Mouse (Mus musculus): Measurements from ENCODE around the gene Atg4a-ps.
A peak's percentile ranks its signal among the peaks of the same experiment; 100 is the strongest.
"Not testable (repeated sequence)": the region's sequence is repeated elsewhere in the genome, so short reads cannot be mapped to it uniquely, and the experiment has no call there.

Gene Atg4a-ps

DNA sequence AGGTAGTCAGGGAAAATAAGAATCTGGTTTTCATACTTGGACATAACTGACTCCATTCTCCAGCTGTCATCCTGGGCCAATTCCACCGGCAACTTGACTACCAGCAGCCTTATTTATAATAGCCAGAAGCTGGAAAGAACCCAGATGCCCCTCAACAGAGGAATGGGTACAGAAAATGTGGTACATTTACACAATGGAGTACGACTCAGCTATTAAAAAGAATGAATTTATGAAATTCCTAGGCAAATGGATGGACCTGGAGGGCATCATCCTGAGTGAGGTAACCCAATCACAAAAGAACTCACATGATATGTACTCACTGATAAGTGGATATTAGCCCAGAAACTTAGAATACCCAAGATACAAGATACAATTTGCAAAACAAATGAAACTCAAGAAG lies at the start of gene Atg4a-ps:
Atg4a-ps (minus strand) TSS at position 101 of the 400 bp plus-strand sequence.
- not testable (repeated sequence) for DNase-seq (ENCODE audit: low spot score)

DNA sequence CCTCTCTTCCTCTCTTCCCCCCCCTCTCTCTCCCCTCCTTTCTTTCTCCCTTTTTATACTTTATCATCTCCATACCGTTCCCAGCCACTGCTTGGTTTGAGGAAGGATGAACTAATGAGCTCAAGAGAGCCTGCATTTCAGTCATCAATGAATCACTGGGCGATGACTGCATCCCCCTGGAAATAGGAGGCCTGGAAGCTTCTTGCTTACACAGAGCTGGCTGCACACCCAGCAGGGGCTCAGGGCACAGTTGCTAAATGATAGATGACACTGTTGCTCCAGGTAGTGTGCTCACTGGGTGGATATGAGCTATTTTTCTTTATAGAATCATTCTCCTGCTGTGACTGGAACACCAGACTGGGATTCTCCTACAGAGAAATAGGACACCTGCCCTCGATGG lies 49.7 kb upstream of the Atg4a-ps start:
- no peak for DNase-seq (ENCODE audit: low spot score)

DNA sequence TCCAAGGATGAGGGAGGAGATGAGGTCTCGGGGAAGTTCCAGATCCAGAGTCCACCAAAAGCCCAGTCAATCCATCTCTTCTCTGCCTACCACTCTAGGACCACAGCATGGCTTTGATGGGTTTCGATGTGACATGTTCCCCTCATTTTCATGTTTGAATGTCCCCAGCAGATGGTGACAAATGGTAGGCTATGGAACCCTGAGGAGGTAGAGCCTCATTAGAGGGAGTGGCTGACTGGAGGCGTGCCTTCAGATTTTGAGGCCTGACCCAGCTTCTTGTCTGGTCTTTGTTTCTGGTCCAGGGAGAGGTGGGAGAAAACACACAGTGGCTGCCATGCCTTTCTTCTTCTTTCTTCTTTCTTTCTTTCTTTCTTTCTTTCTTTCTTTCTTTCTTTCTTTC lies 44.6 kb upstream of the Atg4a-ps start:
- DNase-seq (ENCODE audit: low spot score), result no peak

DNA sequence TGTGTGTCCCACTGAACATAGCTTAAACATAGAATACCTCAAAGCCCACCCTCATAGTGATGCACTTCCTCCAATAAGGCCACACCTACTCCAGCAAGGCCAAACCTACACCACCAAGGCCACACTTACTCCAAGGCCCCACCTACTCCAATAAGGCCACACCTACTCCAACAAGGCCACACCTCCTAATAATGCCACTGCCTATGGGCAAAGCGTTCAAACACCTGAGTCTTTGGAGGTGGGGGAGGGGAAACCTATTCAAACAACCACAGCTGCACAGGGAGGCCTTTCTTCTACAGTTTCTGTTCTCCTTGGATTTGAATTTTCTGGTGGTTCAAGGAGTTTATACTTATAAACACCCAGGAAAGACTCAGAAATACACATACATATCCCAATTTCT lies 43.2 kb upstream of the Atg4a-ps start:
- DNase-seq (ENCODE audit: low spot score), result no peak

DNA sequence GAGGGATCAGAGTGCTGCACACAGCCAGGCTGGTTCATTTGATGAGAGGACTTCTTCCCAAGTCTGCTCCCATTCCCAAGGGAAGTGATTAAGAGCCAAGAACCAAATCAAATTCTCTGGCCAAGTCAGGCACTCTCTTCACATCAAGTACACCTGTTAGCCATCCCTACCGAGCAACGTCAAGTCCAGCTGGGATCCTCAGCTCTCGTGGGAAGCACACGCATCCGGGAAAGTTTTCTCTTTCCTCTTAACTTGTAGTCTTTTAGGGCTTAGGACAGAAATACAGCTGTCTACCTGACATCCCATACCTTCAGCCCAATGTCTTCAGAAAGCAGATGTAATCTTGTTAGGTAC lies 38.1 kb upstream of the Atg4a-ps start:
- no peak for DNase-seq (ENCODE audit: low spot score)

DNA sequence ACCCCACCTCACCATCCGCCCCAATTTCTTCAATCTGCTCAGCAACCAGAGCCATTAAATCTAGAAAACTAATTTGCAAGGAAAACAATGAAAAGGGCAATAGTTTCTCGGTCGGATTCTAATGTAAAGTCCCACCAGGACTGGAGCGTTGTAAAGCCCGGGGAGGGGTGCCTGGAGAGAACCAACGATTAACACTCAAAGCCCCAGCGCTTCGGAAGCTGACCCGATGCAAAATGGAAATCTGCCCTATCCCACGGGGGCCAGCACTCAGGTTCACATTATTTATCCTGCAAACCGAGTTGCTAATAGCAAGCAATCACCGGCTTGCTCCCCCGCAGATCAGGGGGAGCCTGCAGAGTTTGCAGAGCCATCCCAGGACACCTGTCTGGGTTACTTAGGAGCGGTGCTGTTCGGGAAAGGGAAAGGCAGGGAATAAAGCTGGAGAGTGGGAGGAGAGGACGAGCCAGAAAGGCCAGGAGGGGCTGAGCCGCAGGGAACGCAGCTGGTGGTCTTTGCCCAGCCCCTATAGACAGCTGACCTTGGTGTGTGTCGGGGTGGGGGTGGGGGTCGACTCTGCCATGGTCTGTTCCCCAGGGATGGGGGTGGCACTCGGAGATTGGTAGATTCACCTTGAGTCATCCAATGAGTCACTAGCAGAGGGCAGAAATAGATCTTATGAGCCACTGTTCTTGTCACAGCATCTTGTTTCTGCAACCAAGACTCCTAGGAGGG lies 37.5 kb upstream of the Atg4a-ps start:
- no peak for DNase-seq (ENCODE audit: low spot score)

DNA sequence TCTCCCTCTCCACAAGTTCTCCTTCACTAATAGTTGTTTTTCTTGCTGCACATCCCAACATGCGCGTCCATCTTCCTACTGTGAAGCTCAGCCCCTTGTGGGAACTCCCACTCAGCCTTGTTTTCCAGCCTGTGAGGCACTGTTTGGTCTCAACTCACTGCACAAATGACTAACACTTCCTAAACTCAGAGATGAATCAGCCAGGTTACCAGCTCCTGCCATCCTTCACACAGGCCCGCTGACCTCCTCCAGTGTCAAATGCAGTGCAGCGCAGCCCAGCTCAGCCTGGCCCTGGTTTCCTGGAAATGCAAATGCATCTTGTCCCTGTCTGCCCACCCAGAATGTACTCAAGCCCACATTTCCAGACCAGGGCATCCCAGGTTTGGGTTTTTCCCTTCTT lies 36.6 kb upstream of the Atg4a-ps start:
- no peak for DNase-seq (ENCODE audit: low spot score)

DNA sequence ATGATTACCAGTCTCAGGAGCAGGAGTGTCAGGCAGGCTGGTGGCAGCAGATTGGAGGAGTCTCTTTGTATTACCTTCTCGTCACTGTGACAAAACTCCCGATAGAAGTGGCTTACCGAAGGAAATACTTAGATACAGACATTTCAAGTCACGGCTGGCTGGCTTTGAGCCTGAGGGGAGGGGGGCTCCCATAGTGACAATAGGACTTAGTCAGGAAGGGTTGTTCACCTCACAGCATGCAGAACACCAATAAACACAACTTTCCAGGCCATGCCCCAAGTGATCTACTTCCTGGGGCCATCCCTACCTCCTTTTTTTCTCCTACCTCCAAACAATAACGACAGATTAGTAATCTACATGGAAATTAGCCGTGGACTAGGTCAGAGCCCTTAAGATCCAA lies 32.9 kb upstream of the Atg4a-ps start:
- DNase-seq (ENCODE audit: low spot score), result no peak

DNA sequence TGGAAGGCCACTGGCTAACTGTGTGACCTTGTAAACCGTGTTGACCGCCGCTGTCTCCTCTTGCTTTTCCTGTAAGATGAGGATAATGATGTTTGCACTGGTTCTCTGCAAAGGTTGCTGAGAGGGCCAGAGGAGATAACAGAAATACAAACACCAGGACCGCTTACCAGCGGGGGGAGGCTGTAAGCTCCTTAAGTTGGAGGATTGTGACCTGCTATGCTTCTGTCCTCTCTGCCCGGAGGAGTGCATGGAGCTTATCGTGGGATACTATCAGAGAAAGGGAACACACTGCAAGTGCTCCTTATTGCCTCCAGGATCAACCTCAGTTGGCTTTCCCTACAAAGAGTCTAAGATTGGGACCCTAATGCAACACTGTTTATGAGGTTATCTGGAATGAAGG lies 26.8 kb upstream of the Atg4a-ps start:
- no peak for DNase-seq (ENCODE audit: low spot score)

DNA sequence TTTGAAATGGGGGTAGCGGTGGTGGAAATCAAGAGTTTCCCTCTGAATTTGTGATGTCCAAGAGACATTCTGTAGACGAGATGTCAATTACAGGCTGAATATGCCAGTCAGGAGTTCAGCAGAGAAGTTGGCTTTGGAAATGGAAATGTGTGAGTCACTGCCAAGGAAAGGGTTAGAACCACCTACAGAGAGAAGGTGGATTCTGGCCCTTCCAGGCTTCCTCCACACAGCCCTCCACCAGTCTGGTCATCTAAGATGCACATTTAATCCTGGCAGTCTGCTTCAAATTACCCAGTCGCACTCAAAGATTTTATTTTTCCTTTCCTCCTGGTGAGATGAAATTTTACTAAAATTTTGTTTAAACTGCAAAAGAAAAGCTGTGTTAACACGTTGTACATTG lies 26.2 kb upstream of the Atg4a-ps start:
- no peak for DNase-seq (ENCODE audit: low spot score)

DNA sequence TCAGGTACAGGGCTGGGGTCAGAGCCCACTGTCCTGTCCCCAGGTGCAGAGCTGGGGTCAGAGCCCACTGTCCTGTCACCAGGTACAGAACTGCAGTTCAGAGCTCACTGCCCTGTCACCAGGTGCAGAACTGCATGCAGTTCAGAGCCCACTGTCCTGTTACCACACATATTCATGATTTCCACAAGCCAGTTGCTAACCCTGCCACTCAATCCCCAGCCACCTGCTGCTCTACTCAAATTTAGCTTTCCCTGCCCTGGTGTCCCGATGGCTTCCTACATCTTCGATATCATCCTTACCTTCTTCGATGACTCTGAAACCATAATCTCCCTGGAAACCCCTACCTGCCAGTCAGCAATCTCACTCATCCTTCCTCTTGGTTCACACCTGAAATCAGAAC lies 17.5 kb upstream of the Atg4a-ps start:
- no peak for DNase-seq (ENCODE audit: low spot score)

DNA sequence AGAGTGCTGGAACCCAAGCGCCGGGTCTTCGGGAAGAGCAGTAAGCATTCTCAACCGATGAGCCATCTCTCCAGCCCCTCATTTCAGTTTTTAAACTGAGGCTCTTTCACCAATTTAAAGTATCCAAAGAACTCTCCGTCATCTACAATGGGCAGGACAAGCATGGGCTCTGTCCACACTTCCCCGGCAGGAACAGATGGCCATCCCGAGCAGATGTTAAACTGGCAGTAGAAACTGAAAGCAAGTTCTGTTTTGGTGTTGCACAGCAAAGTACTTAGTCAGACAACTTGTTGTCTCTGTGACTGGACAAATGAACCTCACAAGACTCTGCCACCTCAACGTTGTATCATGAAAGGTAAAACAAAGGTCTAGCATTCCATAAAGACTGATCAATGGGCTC lies 15.8 kb upstream of the Atg4a-ps start:
- DNase-seq (ENCODE audit: low spot score), result no peak

DNA sequence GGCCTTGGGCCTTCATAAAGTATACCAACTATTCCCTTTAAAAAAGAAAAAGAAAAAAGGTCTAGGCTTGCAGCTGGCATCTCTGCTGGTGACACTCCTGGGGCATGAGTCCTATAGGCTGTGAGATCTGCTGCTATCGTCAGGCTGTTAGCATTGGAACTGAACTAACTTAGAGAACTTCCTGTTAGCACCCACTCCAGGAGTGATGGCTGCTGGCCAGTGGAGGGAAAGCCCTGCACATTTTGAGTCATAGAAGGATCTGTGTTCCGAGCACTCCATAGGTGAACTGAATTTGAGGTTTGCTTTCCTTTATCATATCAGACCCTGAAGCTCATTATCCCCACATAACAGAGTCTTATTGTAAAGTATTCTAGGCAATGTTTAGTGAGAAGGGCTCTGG lies 14.1 kb upstream of the Atg4a-ps start:
- no peak for DNase-seq (ENCODE audit: low spot score)

DNA sequence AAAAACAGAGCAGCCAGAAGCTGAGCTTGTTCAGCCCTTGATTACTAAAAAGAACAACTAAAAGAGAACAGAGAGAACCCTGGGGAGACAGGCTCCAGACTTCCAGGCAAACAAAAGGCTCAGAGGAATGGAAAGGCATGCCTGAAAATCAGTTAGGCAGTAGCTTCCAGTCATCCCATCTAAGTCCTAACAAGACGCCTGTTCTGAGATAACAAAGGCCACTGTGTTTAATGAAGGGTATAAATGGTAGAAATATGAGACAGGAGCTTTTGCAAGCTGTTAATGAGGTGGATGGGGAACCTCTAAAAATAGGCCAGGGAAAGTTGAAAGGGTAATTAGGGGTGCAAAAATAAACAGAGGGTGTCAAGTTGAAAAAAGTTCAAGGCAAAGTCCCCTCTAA lies 4.5 kb upstream of the Atg4a-ps start:
- no peak for DNase-seq (ENCODE audit: low spot score)

DNA sequence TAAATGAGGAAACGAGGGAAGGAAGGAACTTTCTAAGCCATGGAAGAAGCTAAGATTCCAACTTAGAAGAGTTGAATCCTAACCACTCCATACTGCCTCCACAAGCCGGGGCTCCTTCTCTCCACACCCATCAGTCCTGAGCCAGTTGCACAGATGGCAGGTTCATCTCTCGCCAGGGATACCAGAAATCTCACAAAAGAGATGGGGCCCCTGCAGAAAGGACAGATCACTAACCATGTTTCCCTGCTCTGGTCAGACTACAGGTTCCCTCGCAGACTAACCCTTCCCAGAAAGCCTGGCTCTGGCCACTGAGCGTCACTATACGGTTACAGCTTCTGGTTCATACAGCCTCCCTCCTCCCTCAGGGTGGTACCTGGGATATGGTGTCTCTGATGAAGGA lies 3.8 kb upstream of the Atg4a-ps start:
- DNase-seq (ENCODE audit: low spot score), result no peak

DNA sequence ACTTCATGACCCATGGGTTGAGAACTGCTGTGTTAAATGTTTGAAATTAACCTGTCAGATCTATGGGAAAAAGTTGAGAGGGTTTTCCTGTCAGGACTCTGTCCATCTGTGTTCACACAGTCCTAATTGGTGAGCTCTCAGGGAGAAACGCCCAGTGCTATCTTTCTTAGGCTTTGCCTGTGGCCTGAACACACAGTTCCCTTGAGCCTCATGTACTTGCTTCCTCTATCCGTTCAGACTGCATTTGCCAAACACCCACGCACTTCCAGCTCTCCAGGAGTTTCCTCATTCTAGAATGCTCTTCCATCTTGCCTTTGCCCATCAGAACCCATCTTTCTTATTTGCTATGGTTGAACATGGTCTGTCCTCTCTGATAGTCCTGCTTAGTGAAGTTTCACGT lies 2.6 kb upstream of the Atg4a-ps start:
- no peak for DNase-seq (ENCODE audit: low spot score)

DNA sequence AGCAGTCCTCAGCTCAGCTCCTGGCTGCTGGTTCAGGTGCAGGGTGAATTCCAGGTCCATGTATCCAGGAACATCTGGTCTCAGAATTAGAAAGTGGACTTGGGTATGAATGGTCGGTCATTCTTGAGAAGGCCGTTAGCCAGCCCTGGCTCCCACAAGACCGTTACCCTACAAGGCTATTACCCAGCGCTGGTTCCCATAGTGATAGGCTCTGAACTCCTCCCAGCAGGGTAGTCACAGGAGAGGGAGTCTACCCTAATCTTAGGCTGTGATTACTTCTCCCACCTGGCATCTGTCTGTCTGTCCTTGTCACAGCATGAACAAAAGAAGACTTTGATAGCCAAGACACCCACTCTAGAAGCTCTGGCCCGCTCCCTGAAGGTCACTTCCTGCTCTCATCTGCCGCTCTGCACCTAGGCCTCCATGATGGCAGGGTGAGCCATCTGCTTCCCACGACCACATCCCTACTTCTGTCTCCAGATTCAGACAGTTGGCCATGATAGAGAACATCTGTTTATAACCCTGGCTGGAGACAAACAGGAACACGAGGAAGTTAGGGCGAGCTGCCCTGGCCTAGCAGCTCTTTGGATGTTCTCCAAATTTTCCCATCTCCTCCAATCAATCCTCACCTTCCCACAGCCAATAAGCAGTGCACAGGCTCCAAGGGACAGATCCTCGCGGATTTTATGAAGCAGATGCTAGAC lies 1.4 kb upstream of the Atg4a-ps start:
- peak; percentile 3 for DNase-seq (ENCODE audit: low spot score)

DNA sequence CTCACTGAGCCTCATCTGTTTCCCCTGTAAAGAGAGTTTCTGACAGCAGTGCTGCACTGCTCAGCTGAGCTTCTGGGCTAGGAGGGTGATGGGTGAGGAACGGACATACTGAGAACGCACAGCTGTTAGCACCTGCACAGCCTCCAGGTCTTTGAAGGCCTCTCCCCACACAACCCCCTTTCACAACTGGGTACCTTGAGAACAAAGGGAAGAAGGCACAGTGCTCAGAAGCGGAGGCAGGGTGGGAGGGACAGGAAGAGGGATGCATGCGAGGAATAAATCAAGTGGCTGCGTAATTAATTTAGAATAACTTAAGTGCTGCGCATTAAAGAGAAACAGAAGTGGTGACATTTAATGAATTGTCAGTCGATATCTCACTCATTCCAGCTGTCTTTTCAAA lies 4.6 kb downstream of the Atg4a-ps start:
- DNase-seq (ENCODE audit: low spot score), result no peak

DNA sequence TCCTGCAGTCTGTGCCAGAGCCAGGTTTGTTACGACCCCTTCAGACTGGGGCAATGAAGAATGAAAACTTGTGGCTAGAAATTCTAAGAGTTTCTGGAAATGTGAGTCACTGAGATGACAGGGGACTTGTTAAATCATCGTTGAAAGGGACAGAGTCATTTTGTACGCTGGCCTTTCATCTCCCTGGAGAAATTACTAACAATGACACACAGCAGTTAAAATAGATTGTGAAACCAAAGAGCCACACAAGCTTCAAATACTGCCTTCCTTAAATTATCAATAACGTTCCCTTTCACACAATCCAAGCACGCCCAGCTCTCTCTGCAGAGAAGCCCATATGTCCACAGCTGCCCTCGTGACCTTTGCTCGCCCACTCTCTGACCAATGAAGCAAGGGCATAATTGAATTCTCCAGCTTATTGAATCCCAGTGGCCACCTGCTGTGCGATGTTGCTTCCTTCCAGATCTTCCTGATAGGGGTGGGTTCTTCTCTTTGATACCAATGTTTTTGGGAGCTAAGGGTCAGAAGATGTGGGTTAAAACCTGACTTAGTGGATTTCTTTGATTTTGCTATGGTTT lies 5.6 kb downstream of the Atg4a-ps start:
- DNase-seq (ENCODE audit: low spot score), result no peak

DNA sequence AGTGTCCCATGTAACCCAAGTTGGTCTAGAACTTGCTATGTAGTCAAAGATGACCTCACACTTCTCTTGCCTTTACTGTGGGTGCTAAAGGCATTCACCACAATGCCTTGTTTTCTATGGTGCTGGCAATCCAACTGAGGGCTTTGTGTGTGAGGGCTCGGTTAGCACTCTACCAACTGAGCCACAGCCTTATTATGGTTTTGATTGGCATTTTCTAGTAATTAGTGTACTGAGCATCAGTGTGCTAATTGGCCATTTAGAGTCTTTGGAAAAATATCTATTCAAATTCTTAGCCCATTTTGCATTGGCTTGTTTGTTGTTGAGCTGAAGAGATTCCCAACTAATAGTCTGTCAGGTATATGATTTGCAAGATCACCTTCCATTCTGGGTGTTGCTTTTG lies 8.2 kb downstream of the Atg4a-ps start:
- DNase-seq (ENCODE audit: low spot score), result no peak

DNA sequence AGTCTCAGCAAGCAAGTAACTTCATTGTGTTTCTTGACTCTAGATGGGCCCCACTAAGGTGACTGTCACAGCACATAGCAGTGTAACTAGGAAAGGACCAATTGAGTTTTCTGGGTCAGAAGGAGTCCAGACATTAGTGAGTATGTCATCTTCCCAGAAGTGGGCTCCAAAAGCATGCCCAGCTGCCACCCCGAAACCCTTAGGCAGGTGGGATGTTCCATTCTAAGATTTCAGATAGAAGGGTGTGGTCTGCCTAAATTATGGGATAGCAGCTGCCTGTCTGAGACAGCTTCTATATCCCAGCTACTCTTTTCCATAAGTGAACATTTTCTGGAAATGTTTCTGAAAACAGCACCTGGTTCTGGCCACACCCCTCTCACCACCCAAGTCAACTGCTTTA lies 11.6 kb downstream of the Atg4a-ps start:
- no peak for DNase-seq (ENCODE audit: low spot score)

DNA sequence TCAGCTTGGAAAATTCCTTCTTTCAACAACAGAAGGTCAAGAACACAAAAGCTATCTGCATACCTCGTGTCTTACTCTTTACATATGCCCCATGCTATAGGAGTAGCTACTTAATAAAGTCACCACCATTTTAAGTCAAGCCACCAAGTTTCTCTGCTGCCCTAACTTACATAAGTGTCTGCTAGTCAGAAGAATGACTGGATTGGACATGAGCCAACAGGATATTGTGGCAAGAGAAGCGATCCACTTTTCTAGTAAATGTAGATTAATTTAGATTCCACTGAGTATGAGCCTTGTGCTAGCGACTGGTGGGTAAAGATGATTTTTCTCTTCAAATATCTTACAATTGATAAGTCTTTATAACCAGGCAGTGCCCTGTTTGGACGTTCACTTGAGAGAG lies 12.0 kb downstream of the Atg4a-ps start:
- DNase-seq (ENCODE audit: low spot score), result no peak

DNA sequence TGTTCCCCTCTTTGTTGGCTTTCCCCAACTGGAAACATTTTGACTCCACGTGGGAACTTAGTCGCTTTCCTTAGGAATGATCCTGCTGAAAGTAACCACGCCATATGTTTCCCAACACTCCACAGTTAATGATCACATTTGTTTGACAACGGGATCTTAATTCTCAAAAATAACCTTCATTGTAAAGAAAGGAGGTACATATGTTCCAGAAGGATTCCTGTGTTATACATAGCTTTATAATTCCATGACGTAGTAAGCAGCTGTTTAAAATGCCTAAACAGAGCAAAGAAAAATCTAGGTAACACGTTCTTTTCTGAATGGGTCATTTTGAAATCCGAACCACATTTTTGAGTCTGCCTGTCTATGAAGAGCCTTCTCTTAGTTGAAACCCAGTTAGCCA lies 12.7 kb downstream of the Atg4a-ps start:
- no peak for DNase-seq (ENCODE audit: low spot score)

DNA sequence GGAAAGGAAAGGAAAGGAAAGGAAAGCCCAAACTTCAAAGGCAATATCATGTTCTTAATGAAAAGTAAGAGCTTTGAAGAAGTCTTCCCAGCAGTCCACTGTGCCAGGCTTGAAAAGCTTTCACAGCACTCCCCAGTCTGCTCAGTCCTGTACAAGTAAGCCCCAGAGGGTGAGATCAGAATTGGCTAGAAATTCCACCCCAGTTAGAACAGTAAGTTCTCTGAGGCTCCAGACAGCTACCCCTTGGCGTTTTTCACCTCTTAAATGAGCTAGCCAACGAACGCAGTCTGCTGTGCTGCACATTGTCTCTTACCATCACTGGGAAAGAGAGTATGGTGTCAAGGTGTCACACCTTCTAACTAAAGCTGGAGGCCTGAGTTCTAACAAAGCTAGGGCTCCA lies 18.2 kb downstream of the Atg4a-ps start:
- no peak for DNase-seq (ENCODE audit: low spot score)
